Mouse (Mus musculus) neural tube, embryonic 10.5 days (tissue): ENCODE results near the gene Ipo13.

Source experiments
- DNase-seq: peaks from one replicate; pipeline ENCODE4 v3.0.0-alpha.2; 2017; ENCODE audit warnings: low spot score; ENCODE audit errors: extremely low spot score

The Ipo13 gene

GRCm38 (mm10) chr4:117846261-117846660 lies 68.5 kb downstream of the Ipo13 start:
- no peak for DNase-seq

GRCm38 (mm10) chr4:117845316-117845715 lies 69.5 kb downstream of the Ipo13 start:
- DNase-seq = no peak
